Mouse (Mus musculus) lung, postnatal 0 days (tissue): Measurements from ENCODE around the gene Acad11.

Experiments
- CTCF ChIP-seq: IDR thresholded peaks from 2 replicates; pipeline ENCODE4 v1.5.1; 2016; ENCODE audit warnings: antibody characterized with exemption, mild to moderate bottlenecking
- EP300 ChIP-seq: IDR thresholded peaks from 2 replicates; pipeline ENCODE4 v1.6.1; 2016; ENCODE audit warnings: antibody characterized with exemption, mild to moderate bottlenecking, control low read depth

DNA sequence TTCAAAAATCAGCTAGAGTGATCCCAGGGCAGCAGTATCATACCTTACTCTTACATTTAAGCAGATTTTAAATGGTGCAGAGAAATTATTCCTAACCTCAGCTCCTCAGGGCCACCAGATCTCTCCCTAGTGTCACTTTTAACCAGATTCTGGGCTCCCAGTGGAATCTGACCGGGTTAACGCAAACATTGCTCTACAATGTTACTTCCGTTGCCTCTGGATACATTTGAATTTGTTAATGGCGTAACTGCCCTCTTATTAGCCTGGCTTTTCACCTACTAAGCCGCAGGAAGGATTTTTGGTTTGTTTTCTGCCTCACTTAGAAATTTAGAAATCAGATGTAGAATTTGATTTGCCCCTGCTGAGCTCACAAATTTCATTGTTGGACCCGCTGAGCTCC lies 28.5 kb upstream of the Acad11 start:
- TF ChIP-seq CTCF = no peak
- no peak for TF ChIP-seq EP300
